Mouse (Mus musculus) gastrocnemius, adult 8-10 months (tissue): ENCODE results near the gene Hdac1. TPM values are rescaled to one million over a fixed set of nuclear protein-coding genes. Genes with fewer than 3 reads are reported as not detected.

ENCODE experiments used
- DNase-seq, 2 experiments: peaks; one replicate each; pipeline ENCODE4 v3.0.0; 2022; ENCODE audit warnings: low spot score in 2 of 2
- total RNA-seq, 4 experiments: library from RNA; stranded (reverse); gene quantifications; 2 replicates each; pipeline ENCODE4 v1.2.4; 2022

Hdac1 gene
- 1 to 10 TPM; 6.7 to 9.7 (median 7.6) TPM for total RNA-seq

GRCm38 (mm10) chr4:129542592-129543141, at the start of gene Hdac1:
TSS of gene Hdac1 (minus strand) at chr4:129542713.
- DNase-seq, result peak; percentile 96 to 97

GRCm38 (mm10) chr4:129588865-129589264, 46.4 kb upstream of the Hdac1 start:
- no peak for DNase-seq

- no peak for DNase-seq
These were observed 44.4 kb upstream of the Hdac1 start for GRCm38 (mm10) chr4:129586943-129587342.

- no peak for DNase-seq
These were observed 43.3 kb upstream of the Hdac1 start for GRCm38 (mm10) chr4:129585773-129586172.

- peak; percentile 78 for DNase-seq
These were observed 42.5 kb upstream of the Hdac1 start for GRCm38 (mm10) chr4:129584884-129585608.

- no peak for DNase-seq
These were observed 41.9 kb upstream of the Hdac1 start for GRCm38 (mm10) chr4:129584370-129584769.

GRCm38 (mm10) chr4:129582251-129582650, 39.7 kb upstream of the Hdac1 start:
- no peak for DNase-seq

GRCm38 (mm10) chr4:129580347-129580746, 37.8 kb upstream of the Hdac1 start:
- DNase-seq, result no peak

- DNase-seq, result no peak
These were observed 36.0 kb upstream of the Hdac1 start, which contains the start of gene Fam167b for GRCm38 (mm10) chr4:129578466-129578865. TSS of gene Fam167b (minus strand) at chr4:129578549.

- no peak for DNase-seq
These were observed 35.2 kb upstream of the Hdac1 start for GRCm38 (mm10) chr4:129577688-129578087.

- peak in 1 of 2 experiments; percentile 35 for DNase-seq
These were observed 34.5 kb upstream of the Hdac1 start for GRCm38 (mm10) chr4:129576863-129577491.

- no peak for DNase-seq
These were observed 32.8 kb upstream of the Hdac1 start for GRCm38 (mm10) chr4:129575171-129575844.

GRCm38 (mm10) chr4:129573430-129573829, 30.9 kb upstream of the Hdac1 start, which contains the start of gene Lck:
TSS of gene Lck (minus strand) at chr4:129573641.
- no peak for DNase-seq

GRCm38 (mm10) chr4:129573093-129573370, 30.5 kb upstream of the Hdac1 start:
- DNase-seq, result no peak

GRCm38 (mm10) chr4:129572236-129573092, 30.0 kb upstream of the Hdac1 start:
- no peak for DNase-seq

GRCm38 (mm10) chr4:129571551-129572084, 29.1 kb upstream of the Hdac1 start:
- DNase-seq, result no peak

- DNase-seq, result no peak
These were observed 27.5 kb upstream of the Hdac1 start for GRCm38 (mm10) chr4:129570028-129570427.

GRCm38 (mm10) chr4:129568366-129568765, 25.9 kb upstream of the Hdac1 start:
- no peak for DNase-seq

- no peak for DNase-seq
These were observed 22.6 kb upstream of the Hdac1 start for GRCm38 (mm10) chr4:129565139-129565538.

GRCm38 (mm10) chr4:129563718-129564117, 21.2 kb upstream of the Hdac1 start:
- no peak for DNase-seq

GRCm38 (mm10) chr4:129561184-129561583, 18.7 kb upstream of the Hdac1 start:
- DNase-seq, result no peak
